Mouse (Mus musculus): ENCODE data around the gene Stk17b.

DNA sequence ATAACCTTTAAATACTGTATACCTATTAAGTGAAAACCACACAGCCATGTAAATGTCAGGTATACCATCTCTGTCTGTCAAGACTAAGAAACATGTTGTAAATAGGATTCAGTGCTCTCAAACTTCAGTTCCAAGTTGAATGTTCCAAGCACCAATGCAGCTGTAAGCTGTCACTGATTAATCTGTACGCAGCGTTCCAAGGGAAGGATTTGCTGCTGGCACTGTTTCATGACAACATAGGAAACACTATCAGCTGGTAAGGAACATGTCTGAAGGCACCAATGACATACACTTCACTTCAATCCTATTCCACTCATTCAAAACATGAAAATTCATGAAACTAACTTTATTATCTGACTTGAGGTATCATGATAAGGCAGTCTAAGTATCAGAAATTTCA is 18.9 kb downstream of the Stk17b start:
- TF ChIP-seq CTCF (IDR thresholded peaks at IDR 0.05; ENCODE audit: low read depth, low read length) (no peak), POLR2A (IDR thresholded peaks at IDR 0.05; ENCODE audit: extremely low read depth, insufficient read depth, low read length) (no peak)
